Mouse (Mus musculus) lung, postnatal 0 days (tissue): ENCODE results near the gene Homer2. TPM values are rescaled to one million over a fixed set of nuclear protein-coding genes. Genes with fewer than 3 reads are reported as not detected.

ENCODE experiments used
- ATAC-seq: fragments of 200-750 bp; cut with Nextera tagmentation; 2 replicates; pipeline ENCODE4 v1.8.0; 2017; ENCODE audit warnings: moderate library complexity
- DNase-seq: peaks from one replicate; pipeline ENCODE4 v3.0.0-alpha.2; 2016; ENCODE audit warnings: low spot score
- H3K27ac ChIP-seq: fragments of 300-500 bp; sonication (generic); 2 replicates; pipeline ENCODE4 v1.5.1; 2014; ENCODE audit warnings: antibody characterized with exemption, mild to moderate bottlenecking, low read length, mixed read lengths
- H3K27me3 ChIP-seq: fragments of 300-500 bp; sonication (generic); replicated peaks from 2 replicates; pipeline ENCODE4 v1.6.1; 2014; ENCODE audit warnings: low read length, mixed read lengths; ENCODE audit not compliant: insufficient read depth
- H3K36me3 ChIP-seq: fragments of 300-500 bp; sonication (generic); 2 replicates; pipeline ENCODE4 v1.6.1; 2014; ENCODE audit warnings: low read length, mixed read lengths; ENCODE audit not compliant: insufficient read depth
- H3K4me1 ChIP-seq: fragments of 300-500 bp; sonication (generic); 2 replicates; pipeline ENCODE4 v1.6.1; 2014; ENCODE audit warnings: antibody characterized with exemption, low read depth, low read length, mixed read lengths; ENCODE audit not compliant: insufficient read depth
- H3K4me2 ChIP-seq: fragments of 300-500 bp; sonication (generic); replicated peaks from 2 replicates; pipeline ENCODE4 v1.6.1; 2014; ENCODE audit warnings: low read depth, mild to moderate bottlenecking, low read length, moderate library complexity, mixed read lengths
- H3K4me3 ChIP-seq: fragments of 300-500 bp; sonication (generic); 2 replicates; pipeline ENCODE4 v1.5.1; 2014; ENCODE audit warnings: low read depth, low read length
- H3K9ac ChIP-seq: fragments of 300-500 bp; sonication (generic); replicated peaks from 2 replicates; pipeline ENCODE4 v1.6.1; 2014; ENCODE audit warnings: low read depth, mild to moderate bottlenecking
- H3K9me3 ChIP-seq: fragments of 300-500 bp; sonication (generic); 2 replicates; pipeline ENCODE4 v1.6.1; 2016; ENCODE audit warnings: low read length, mixed read lengths
- CTCF ChIP-seq: IDR thresholded peaks from 2 replicates; pipeline ENCODE4 v1.5.1; 2016; ENCODE audit warnings: antibody characterized with exemption, mild to moderate bottlenecking
- EP300 ChIP-seq: IDR thresholded peaks from 2 replicates; pipeline ENCODE4 v1.6.1; 2016; ENCODE audit warnings: antibody characterized with exemption, mild to moderate bottlenecking, control low read depth
- WGBS: fragments of 180-500 bp; shearing (Covaris S2); extraction: QIAGEN DNeasy Blood & Tissue Kit; methylation state at CpG from one replicate; pipeline ENCODE4 v1.1.7; 2014; 5-methylcytosine and 5-hydroxymethylcytosine counted together
- polyA plus RNA-seq: library from polyadenylated mRNA; unstranded; fragments of >200 nt; fragmentation: Nextera tagmentation; extraction: Ambion mirVana; gene quantifications from 2 replicates; pipeline ENCODE4 v1.2.1, GENCODE M21; 2015

The Homer2 gene
- polyA plus RNA-seq, 1 experiment from 2014 or later = 16.8 TPM

GRCm38 (mm10) chr7:81706416-81707391 is 623 bp downstream of the Homer2 start:
- peak; percentile 73 for ATAC-seq
- peak; percentile 37 for DNase-seq
- H3K36me3 ChIP-seq = no peaks in the 10 kb centered on the region
- H3K4me2 ChIP-seq = peak overlapping the region; percentile 90
- peak overlapping the region; percentile 29; the same call in 1 of the 2 replicates for H3K9ac ChIP-seq
- TF ChIP-seq CTCF (no peak), EP300 (no peak)
- no peaks in the 10 kb centered on the region for H3K9me3 ChIP-seq
- H3K4me1 ChIP-seq = 0 out of 2 replicates have a peak, but pooled peaks cover 4% of the 10 kb centered on the region
- under 1% methylated on average over 50 of the region's 114 CpGs for WGBS
- no peak overlapping the region for H3K27ac ChIP-seq
- peak overlapping the region; percentile 56 for H3K4me3 ChIP-seq
- H3K27me3 ChIP-seq = peaks cover 7% of the 10 kb centered on the region; the same call in 1 of the 2 replicates

DNA sequence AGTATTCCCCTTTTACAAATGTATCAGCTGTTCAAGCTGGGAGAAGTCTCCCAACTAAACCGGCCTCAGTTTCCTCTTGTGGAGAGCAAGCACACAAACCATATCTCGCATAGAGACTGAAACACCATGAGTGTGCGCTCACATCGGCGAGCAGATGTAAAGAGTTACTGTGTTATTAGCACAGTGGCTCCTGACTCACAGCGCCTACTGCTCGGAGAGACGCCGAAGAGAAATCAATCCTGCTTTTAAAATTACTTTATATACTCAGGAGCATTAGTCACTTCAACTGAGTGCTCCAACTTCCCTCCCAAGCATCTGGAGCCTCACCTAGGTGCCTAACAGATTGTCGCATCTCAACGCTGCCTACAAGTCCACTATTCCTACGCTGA is 1.3 kb downstream of the Homer2 start:
- H3K4me1 ChIP-seq = 0 out of 2 replicates have a peak, but pooled peaks cover 4% of the 10 kb centered on the region
- DNase-seq (no peak), ATAC-seq (no peak)
- H3K9ac ChIP-seq = no peak overlapping the region
- peaks cover 7% of the 10 kb centered on the region; the same call in 1 of the 2 replicates for H3K27me3 ChIP-seq
- no peaks in the 10 kb centered on the region for H3K36me3 ChIP-seq
- peak overlapping the region; percentile 90 for H3K4me2 ChIP-seq
- H3K4me3 ChIP-seq = peak overlapping the region; percentile 56
- no peaks in the 10 kb centered on the region for H3K9me3 ChIP-seq
- TF ChIP-seq EP300 (no peak), CTCF (no peak)
- WGBS = 29% methylated on average over 12 of the region's 12 CpGs
- H3K27ac ChIP-seq = no peak overlapping the region

GRCm38 (mm10) chr7:81698357-81698756 is 9.0 kb downstream of the Homer2 start:
- Histone ChIP-seq H3K27ac (no peak overlapping the region), H3K9ac (no peak overlapping the region), H3K4me1 (no peaks in the 10 kb centered on the region), H3K4me2 (no peak overlapping the region), H3K27me3 (no peaks in the 10 kb centered on the region), H3K4me3 (no peak overlapping the region), H3K9me3 (no peaks in the 10 kb centered on the region), H3K36me3 (no peaks in the 10 kb centered on the region)
- ATAC-seq = no peak
- WGBS = 87% methylated on average over 13 of the region's 13 CpGs
- TF ChIP-seq EP300 (no peak), CTCF (no peak)
- no peak for DNase-seq

DNA sequence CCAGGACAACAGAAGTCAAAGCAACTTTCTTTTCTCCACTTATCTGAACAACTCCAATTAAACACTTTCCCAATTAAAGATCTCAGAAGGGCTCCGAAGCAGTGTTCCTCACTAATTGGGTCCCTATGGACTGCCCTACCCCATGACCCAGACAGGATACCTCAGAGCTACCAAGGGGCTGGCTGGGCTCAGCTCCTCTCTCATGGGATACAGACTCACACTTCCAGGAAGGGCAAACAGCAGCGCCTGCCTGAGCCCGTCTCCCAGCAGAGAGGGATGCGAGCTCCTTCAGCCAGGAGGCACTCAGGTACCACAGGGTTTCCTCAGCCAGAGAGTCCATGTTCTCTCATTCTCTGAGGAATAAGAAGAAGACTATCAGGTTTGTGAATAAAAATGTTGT is 9.4 kb downstream of the Homer2 start:
- Histone ChIP-seq H3K27ac (no peak overlapping the region), H3K4me2 (no peak overlapping the region), H3K4me3 (no peak overlapping the region), H3K36me3 (no peaks in the 10 kb centered on the region), H3K9ac (no peak overlapping the region), H3K4me1 (no peaks in the 10 kb centered on the region), H3K9me3 (no peaks in the 10 kb centered on the region), H3K27me3 (no peaks in the 10 kb centered on the region)
- no peak for DNase-seq
- WGBS = 74% methylated on average over 4 of the region's 4 CpGs
- TF ChIP-seq CTCF = no peak
- no peak for TF ChIP-seq EP300
- ATAC-seq = no peak

- no peaks in the 10 kb centered on the region for H3K9me3 ChIP-seq
- no peaks in the 10 kb centered on the region for H3K4me1 ChIP-seq
- no peak overlapping the region for H3K4me2 ChIP-seq
- no peaks in the 10 kb centered on the region for H3K36me3 ChIP-seq
- H3K9ac ChIP-seq = no peak overlapping the region
- no peak overlapping the region for H3K27ac ChIP-seq
- H3K27me3 ChIP-seq = no peaks in the 10 kb centered on the region
- TF ChIP-seq CTCF = no peak
- no peak for TF ChIP-seq EP300
- no peak overlapping the region for H3K4me3 ChIP-seq
- WGBS = 77% methylated on average over 16 of the region's 16 CpGs
- DNase-seq = no peak
- no peak for ATAC-seq
Observed at GRCm38 (mm10) chr7:81695763-81696533, 11.4 kb downstream of the Homer2 start.

- TF ChIP-seq EP300 (no peak), CTCF (no peak)
- DNase-seq (no peak), ATAC-seq (no peak)
- H3K4me1 ChIP-seq = no peaks in the 10 kb centered on the region
- no peak overlapping the region for H3K9ac ChIP-seq
- 71% methylated on average over 5 of the region's 5 CpGs for WGBS
- H3K4me2 ChIP-seq = no peak overlapping the region
- H3K36me3 ChIP-seq = no peaks in the 10 kb centered on the region
- no peak overlapping the region for H3K4me3 ChIP-seq
- no peaks in the 10 kb centered on the region for H3K27me3 ChIP-seq
- H3K9me3 ChIP-seq = no peaks in the 10 kb centered on the region
- no peak overlapping the region for H3K27ac ChIP-seq
Observed at GRCm38 (mm10) chr7:81691067-81691466, 16.3 kb downstream of the Homer2 start.
